Mouse (Mus musculus) limb, embryonic 13.5 days (tissue): ENCODE measurements around the gene Kng1. TPM values are rescaled to one million over a fixed set of nuclear protein-coding genes. Genes with fewer than 3 reads are reported as not detected.
"Not testable (repeated sequence)": the region's sequence is repeated elsewhere in the genome, so short reads cannot be mapped to it uniquely, and the experiment has no call there.

Experiments used
- ATAC-seq: fragments of 200-750 bp; cut with Nextera tagmentation; 2 replicates; pipeline ENCODE4 v1.8.0; 2017; ENCODE audit warnings: low read depth, moderate number of reproducible peaks, moderate TSS enrichment; ENCODE audit not compliant: low FRiP score
- H3K27ac ChIP-seq: fragments of 300-500 bp; sonication (generic); 2 replicates; pipeline ENCODE4 v1.5.1; 2015; ENCODE audit warnings: inconsistent platforms, mild to moderate bottlenecking, moderate library complexity
- H3K27me3 ChIP-seq: fragments of 300-500 bp; sonication (generic); 2 replicates; pipeline ENCODE4 v1.6.1; 2015; ENCODE audit warnings: mild to moderate bottlenecking, inconsistent platforms
- H3K36me3 ChIP-seq: fragments of 300-500 bp; sonication (generic); 2 replicates; pipeline ENCODE4 v1.6.1; 2015; ENCODE audit warnings: inconsistent platforms, mild to moderate bottlenecking, moderate library complexity
- H3K4me1 ChIP-seq: fragments of 300-500 bp; sonication (generic); 2 replicates; pipeline ENCODE4 v1.6.1; 2015; ENCODE audit warnings: inconsistent platforms
- H3K4me2 ChIP-seq: fragments of 300-500 bp; sonication (generic); replicated peaks from 2 replicates; pipeline ENCODE4 v1.6.1; 2015; ENCODE audit warnings: inconsistent platforms, mild to moderate bottlenecking, moderate library complexity
- H3K4me3 ChIP-seq: fragments of 300-500 bp; sonication (generic); 2 replicates; pipeline ENCODE4 v1.5.1; 2015; ENCODE audit warnings: moderate library complexity, mild to moderate bottlenecking, inconsistent platforms
- H3K9ac ChIP-seq: fragments of 300-500 bp; sonication (generic); 2 replicates; pipeline ENCODE4 v1.6.1; 2015; ENCODE audit warnings: mild to moderate bottlenecking, inconsistent platforms
- H3K9me3 ChIP-seq: fragments of 300-500 bp; sonication (generic); 2 replicates; pipeline ENCODE4 v1.6.1; 2016; ENCODE audit warnings: inconsistent platforms
- WGBS: fragments of 180-500 bp; shearing (Covaris S2); methylation state at CpG from one replicate; pipeline ENCODE4 v1.1.7; 2015; 5-methylcytosine and 5-hydroxymethylcytosine counted together
- polyA plus RNA-seq: library from polyadenylated mRNA; unstranded; fragments of >200 nt; fragmentation: Nextera tagmentation; extraction: Ambion mirVana; gene quantifications from 2 replicates; pipeline ENCODE4 v1.2.1, GENCODE M21; 2015

The Kng1 gene
- polyA plus RNA-seq, 1 experiment from 2014 or later = 0.15 TPM

- 79% methylated on average over 8 of the region's 8 CpGs for WGBS
- not testable (repeated sequence) for H3K4me2 ChIP-seq, H3K9me3 ChIP-seq, ATAC-seq, H3K4me3 ChIP-seq, H3K27me3 ChIP-seq, H3K27ac ChIP-seq, H3K9ac ChIP-seq, H3K36me3 ChIP-seq
- H3K4me1 ChIP-seq = peaks cover 12% of the 10 kb centered on the region
Observed at GRCm38 (mm10) chr16:23097290-23098104, 39.8 kb downstream of the Kng1 start.

GRCm38 (mm10) chr16:23098105-23098452 lies 40.4 kb downstream of the Kng1 start:
- not testable (repeated sequence) for H3K9me3 ChIP-seq, H3K27ac ChIP-seq, H3K9ac ChIP-seq, H3K4me2 ChIP-seq, ATAC-seq, H3K4me3 ChIP-seq, H3K27me3 ChIP-seq, H3K36me3 ChIP-seq
- WGBS = 93% methylated on average over 1 of the region's 1 CpGs
- H3K4me1 ChIP-seq = peaks cover 12% of the 10 kb centered on the region

- Histone ChIP-seq H3K27me3 (no peaks in the 10 kb centered on the region), H3K4me2 (peak overlapping the region; percentile 66), H3K9me3 (no peaks in the 10 kb centered on the region), H3K9ac (peak overlapping the region; percentile 65), H3K4me3 (peak overlapping the region; percentile 42), H3K4me1 (peaks cover 12% of the 10 kb centered on the region), H3K36me3 (no peaks in the 10 kb centered on the region), H3K27ac (no peak overlapping the region)
- 11% methylated on average over 12 of the region's 12 CpGs for WGBS
- no peak for ATAC-seq
Observed at GRCm38 (mm10) chr16:23099632-23100031, 42.0 kb downstream of the Kng1 start.

- ATAC-seq = peak; percentile 65; the same call in 1 of the 2 replicates
- H3K9ac ChIP-seq = peak overlapping the region; percentile 65
- H3K27me3 ChIP-seq = no peaks in the 10 kb centered on the region
- 0% methylated on average over 9 of the region's 9 CpGs for WGBS
- H3K27ac ChIP-seq = no peak overlapping the region
- peak overlapping the region; percentile 66 for H3K4me2 ChIP-seq
- H3K4me1 ChIP-seq = peaks cover 12% of the 10 kb centered on the region
- H3K4me3 ChIP-seq = peak overlapping the region; percentile 42
- H3K9me3 ChIP-seq = no peaks in the 10 kb centered on the region
- no peaks in the 10 kb centered on the region for H3K36me3 ChIP-seq
Observed at GRCm38 (mm10) chr16:23100099-23100575, 42.5 kb downstream of the Kng1 start.

- Histone ChIP-seq H3K4me1 (peaks cover 12% of the 10 kb centered on the region), H3K36me3 (no peaks in the 10 kb centered on the region), H3K4me3 (peak overlapping the region; percentile 42), H3K9ac (peak overlapping the region; percentile 65), H3K4me2 (peak overlapping the region; percentile 66), H3K27me3 (no peaks in the 10 kb centered on the region), H3K9me3 (no peaks in the 10 kb centered on the region), H3K27ac (no peak overlapping the region)
- no peak; the same call in 1 of the 2 replicates for ATAC-seq
- WGBS = 13% methylated on average over 10 of the region's 10 CpGs
Observed at GRCm38 (mm10) chr16:23100613-23101012, 42.9 kb downstream of the Kng1 start.

- H3K4me1 ChIP-seq = peaks cover 12% of the 10 kb centered on the region
- H3K4me2 ChIP-seq = peak overlapping the region; percentile 64
- no peak overlapping the region for H3K27ac ChIP-seq
- no peaks in the 10 kb centered on the region for H3K27me3 ChIP-seq
- no peak for ATAC-seq
- no peaks in the 10 kb centered on the region for H3K9me3 ChIP-seq
- H3K9ac ChIP-seq = peak overlapping the region; percentile 66
- H3K4me3 ChIP-seq = peak overlapping the region; percentile 42
- H3K36me3 ChIP-seq = no peaks in the 10 kb centered on the region
- WGBS = 10% methylated on average over 15 of the region's 15 CpGs
Observed at GRCm38 (mm10) chr16:23102340-23103037, 44.8 kb downstream of the Kng1 start.

- Histone ChIP-seq H3K36me3 (no peaks in the 10 kb centered on the region), H3K9me3 (no peaks in the 10 kb centered on the region), H3K27me3 (no peaks in the 10 kb centered on the region), H3K27ac (no peak overlapping the region), H3K4me1 (peaks cover 12% of the 10 kb centered on the region), H3K4me3 (peak overlapping the region; percentile 42), H3K4me2 (peak overlapping the region; percentile 64), H3K9ac (peak overlapping the region; percentile 66)
- 41% methylated on average over 17 of the region's 17 CpGs for WGBS
- ATAC-seq = no peak
Observed at GRCm38 (mm10) chr16:23103038-23103745, 45.5 kb downstream of the Kng1 start.

GRCm38 (mm10) chr16:23103841-23104240 lies 46.2 kb downstream of the Kng1 start:
- no peaks in the 10 kb centered on the region for H3K27me3 ChIP-seq
- H3K27ac ChIP-seq = no peak overlapping the region
- no peak for ATAC-seq
- H3K9me3 ChIP-seq = no peaks in the 10 kb centered on the region
- H3K4me1 ChIP-seq = peaks cover 12% of the 10 kb centered on the region
- H3K36me3 ChIP-seq = peaks cover 3% of the 10 kb centered on the region
- no peak overlapping the region for H3K9ac ChIP-seq
- no peak overlapping the region for H3K4me2 ChIP-seq
- 68% methylated on average over 2 of the region's 2 CpGs for WGBS
- H3K4me3 ChIP-seq = no peak overlapping the region

- H3K27me3 ChIP-seq = no peaks in the 10 kb centered on the region
- WGBS = 74% methylated on average over 7 of the region's 7 CpGs
- no peak overlapping the region for H3K9ac ChIP-seq
- peaks cover 24% of the 10 kb centered on the region for H3K4me1 ChIP-seq
- H3K36me3 ChIP-seq = peaks cover 25% of the 10 kb centered on the region
- H3K4me3 ChIP-seq = no peak overlapping the region
- H3K27ac ChIP-seq = no peak overlapping the region
- no peak overlapping the region for H3K4me2 ChIP-seq
- no peak for ATAC-seq
- no peaks in the 10 kb centered on the region for H3K9me3 ChIP-seq
Observed at GRCm38 (mm10) chr16:23106121-23106520, 48.5 kb downstream of the Kng1 start.

GRCm38 (mm10) chr16:23107231-23107942 lies 49.7 kb downstream of the Kng1 start, which contains the start of gene Eif4a2:
Eif4a2 (plus strand) TSS chr16:23107444.
- WGBS = under 1% methylated on average over 71 of the region's 71 CpGs
- Histone ChIP-seq H3K9ac (peak within 1 kb of the TSS; percentile 100), H3K27ac (peak within 1 kb of the TSS; percentile 97), H3K9me3 (no peaks in the 10 kb centered on the region), H3K27me3 (no peaks in the 10 kb centered on the region), H3K4me2 (peak within 1 kb of the TSS; percentile 83), H3K4me3 (peak within 1 kb of the TSS; percentile 99), H3K36me3 (peaks cover 38% of the 10 kb centered on the region), H3K4me1 (peaks cover 28% of the 10 kb centered on the region)
- peak; percentile 89 for ATAC-seq

- under 1% methylated on average over 52 of the region's 52 CpGs for WGBS
- Histone ChIP-seq H3K4me3 (peak overlapping the region; percentile 99), H3K27me3 (no peaks in the 10 kb centered on the region), H3K9ac (peak overlapping the region; percentile 100), H3K27ac (peak overlapping the region; percentile 97), H3K4me2 (peak overlapping the region; percentile 83), H3K9me3 (no peaks in the 10 kb centered on the region), H3K36me3 (peaks cover 46% of the 10 kb centered on the region), H3K4me1 (peaks cover 31% of the 10 kb centered on the region)
- peak; percentile 85 for ATAC-seq
Observed at GRCm38 (mm10) chr16:23107946-23108759, 50.5 kb downstream of the Kng1 start.
